14 mouse cellular contexts compared by ENCODE assay signal in the genomic region with DNA sequence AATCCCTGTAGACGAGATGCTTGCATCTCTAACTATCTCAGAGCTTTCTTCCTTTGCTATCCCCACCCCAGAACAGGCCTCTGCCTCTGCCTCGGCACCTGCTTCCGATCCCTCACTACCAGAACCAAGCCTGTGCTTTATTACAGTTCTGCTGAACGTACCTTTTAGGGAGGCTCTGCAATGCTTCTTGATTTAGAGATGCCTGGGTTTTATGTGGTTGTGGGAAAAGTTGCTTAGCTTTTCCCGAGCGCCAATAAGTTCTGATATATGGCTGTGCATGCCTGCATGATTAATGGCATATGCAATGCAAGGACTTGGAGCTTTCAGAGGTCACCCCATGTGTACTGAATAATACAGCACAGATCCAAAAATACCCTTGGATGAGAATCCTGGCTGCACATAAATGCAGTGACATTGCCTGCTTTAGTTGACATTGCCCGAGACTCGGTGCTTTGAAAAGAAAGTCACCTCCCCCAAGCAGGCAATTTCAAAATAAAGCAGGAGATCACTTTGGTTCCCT.
DNase-seq lines count a peak whose midpoint lies in the region; ATAC-seq lines count a peak whose summit lies in the region.
"Had no signal": no experiment of that assay in that cellular context is flagged by ENCODE, and none has a peak within 500 bp of the region (broad histone marks: within the 10 kb centered on the region; RNA-seq: fewer than 3 reads in every experiment).

No protein-coding gene starts in this region.

- H3K36me3 ChIP-seq in forebrain, embryonic 16.5 days (ENCODE audit: control insufficient read depth, insufficient read depth) = no peaks in the 10 kb centered on the region
- H3K36me3 ChIP-seq in hindbrain, embryonic 16.5 days (ENCODE audit: control insufficient read depth, insufficient read depth, low read length) = no peaks in the 10 kb centered on the region
- H3K36me3 ChIP-seq in neural tube, embryonic 13.5 days = no peaks in the 10 kb centered on the region
- H3K36me3 ChIP-seq: embryonic facial prominence, embryonic 13.5 days; heart, embryonic 12.5 days; liver, embryonic 13.5 days had no signal

- peak; percentile 24; the same call in 1 of the 2 replicates for ATAC-seq in forebrain, embryonic 16.5 days
- ATAC-seq in hindbrain, embryonic 16.5 days = peak; percentile 61
- peak; percentile 55; the same call in 1 of the 2 replicates for ATAC-seq in neural tube, embryonic 13.5 days (ENCODE audit: low read depth)
- ATAC-seq in CD4-positive, CD25-positive, alpha-beta regulatory T cell, adult 4 months = no peak

- WGBS in forebrain, embryonic 16.5 days = 28% methylated on average over 8 of the region's 8 CpGs
- 38% methylated on average over 8 of the region's 8 CpGs for WGBS in hindbrain, embryonic 16.5 days
- WGBS in neural tube, embryonic 13.5 days = 24% methylated on average over 8 of the region's 8 CpGs

- H3K4me1 ChIP-seq in forebrain, embryonic 16.5 days (replicated peaks; ENCODE audit: control insufficient read depth, insufficient read depth, low read length) = peaks cover 16% of the 10 kb centered on the region
- peaks cover 17% of the 10 kb centered on the region for H3K4me1 ChIP-seq in hindbrain, embryonic 16.5 days (ENCODE audit: control insufficient read depth, insufficient read depth, low read depth, low read length)
- H3K4me1 ChIP-seq in neural tube, embryonic 13.5 days (replicated peaks) = peaks cover 25% of the 10 kb centered on the region
- H3K4me1 ChIP-seq: liver, embryonic 13.5 days had no signal

- H3K27ac ChIP-seq in forebrain, embryonic 16.5 days (ENCODE audit: low read length) = peak overlapping the region; percentile 41; the same call in 1 of the 2 replicates
- H3K27ac ChIP-seq in hindbrain, embryonic 16.5 days (ENCODE audit: low read depth, low read length) = peak overlapping the region; percentile 61
- peak overlapping the region; percentile 61 for H3K27ac ChIP-seq in neural tube, embryonic 13.5 days (replicated peaks)
- H3K27ac ChIP-seq: embryonic facial prominence, embryonic 13.5 days; liver, embryonic 13.5 days had no signal

- no peaks in the 10 kb centered on the region for H3K27me3 ChIP-seq in forebrain, embryonic 16.5 days (replicated peaks; ENCODE audit: control insufficient read depth, insufficient read depth, low read length)
- H3K27me3 ChIP-seq in hindbrain, embryonic 16.5 days (replicated peaks; ENCODE audit: control insufficient read depth, insufficient read depth, low read length) = no peaks in the 10 kb centered on the region
- no peaks in the 10 kb centered on the region for H3K27me3 ChIP-seq in neural tube, embryonic 13.5 days
- H3K27me3 ChIP-seq: embryonic facial prominence, embryonic 13.5 days; heart, embryonic 12.5 days; liver, embryonic 13.5 days had no signal

- H3K9me3 ChIP-seq in forebrain, embryonic 16.5 days (ENCODE audit: control insufficient read depth, low read length) = no peaks in the 10 kb centered on the region
- H3K9me3 ChIP-seq in hindbrain, embryonic 16.5 days (ENCODE audit: control insufficient read depth, low read length) = no peaks in the 10 kb centered on the region
- H3K9me3 ChIP-seq in neural tube, embryonic 13.5 days = no peaks in the 10 kb centered on the region
- H3K9me3 ChIP-seq: embryonic facial prominence, embryonic 13.5 days; heart, embryonic 12.5 days; liver, embryonic 13.5 days had no signal

- H3K4me2 ChIP-seq in forebrain, embryonic 16.5 days (ENCODE audit: low read length) = no peak overlapping the region
- no peak overlapping the region for H3K4me2 ChIP-seq in hindbrain, embryonic 16.5 days (ENCODE audit: low read length)
- no peak overlapping the region for H3K4me2 ChIP-seq in neural tube, embryonic 13.5 days
- H3K4me2 ChIP-seq: embryonic facial prominence, embryonic 13.5 days; heart, embryonic 12.5 days; liver, embryonic 13.5 days had no signal

- no peak overlapping the region for H3K4me3 ChIP-seq in forebrain, embryonic 16.5 days (replicated peaks; ENCODE audit: low read length)
- H3K4me3 ChIP-seq in hindbrain, embryonic 16.5 days (ENCODE audit: low read length) = no peak overlapping the region
- H3K4me3 ChIP-seq in neural tube, embryonic 13.5 days = no peak overlapping the region
- H3K4me3 ChIP-seq: embryonic facial prominence, embryonic 13.5 days; heart, embryonic 12.5 days; liver, embryonic 13.5 days had no signal

- peak; percentile 10 for DNase-seq in kidney, adult 9 months
- no peak for DNase-seq in kidney, postnatal 25 days
- no peak for DNase-seq in urinary bladder, postnatal 14 days (ENCODE audit: low spot score)
- DNase-seq: cerebellum, adult 9-11 months; kidney, postnatal 4 days; liver, embryonic 13.5 days; lung, postnatal 10 days; thymus, postnatal 4 days had no signal

- H3K9ac ChIP-seq in forebrain, embryonic 16.5 days (replicated peaks; ENCODE audit: low read depth, low read length) = no peak overlapping the region
- no peak overlapping the region for H3K9ac ChIP-seq in hindbrain, embryonic 16.5 days (ENCODE audit: low read depth, low read length)
- no peak overlapping the region for H3K9ac ChIP-seq in neural tube, embryonic 13.5 days
- H3K9ac ChIP-seq: embryonic facial prominence, embryonic 13.5 days; heart, embryonic 12.5 days; liver, embryonic 13.5 days had no signal
